Mouse (Mus musculus) layer of hippocampus, adult 9-10 months (tissue): ENCODE results near the gene Plcl2.

Experiments
- DNase-seq: peaks from one replicate; pipeline ENCODE4 v3.0.0; 2022; ENCODE audit warnings: low spot score

Gene Plcl2

DNA sequence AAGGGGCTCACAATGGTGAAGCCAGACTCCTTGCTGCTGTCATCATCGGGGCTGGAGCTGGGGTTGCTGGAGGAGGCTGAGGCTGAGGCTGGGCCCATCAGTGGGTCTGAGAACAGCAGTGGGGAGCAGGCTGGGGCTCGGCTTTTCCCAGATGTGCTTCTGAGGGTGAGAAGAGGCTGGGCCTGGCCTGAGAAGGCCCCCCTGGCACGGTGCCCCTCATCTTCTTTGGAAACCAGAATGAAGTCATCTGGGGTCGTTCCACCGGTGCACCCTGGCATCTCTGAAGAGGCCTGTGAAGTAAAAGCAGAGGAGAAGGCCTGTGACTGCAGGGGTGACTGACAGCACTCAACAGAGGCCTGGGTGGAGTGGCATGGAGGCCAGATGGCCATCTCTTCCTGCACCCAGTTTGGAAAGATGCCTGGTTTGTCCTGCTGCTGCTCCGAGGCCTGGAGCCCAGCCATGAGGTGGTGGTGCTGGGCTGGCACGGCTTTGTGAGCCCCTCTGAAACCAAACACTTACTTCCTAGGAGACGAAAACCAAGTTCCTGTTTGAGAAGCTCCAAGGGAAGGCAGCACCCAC, 226.8 kb downstream of the Plcl2 start:
- no peak for DNase-seq

DNA sequence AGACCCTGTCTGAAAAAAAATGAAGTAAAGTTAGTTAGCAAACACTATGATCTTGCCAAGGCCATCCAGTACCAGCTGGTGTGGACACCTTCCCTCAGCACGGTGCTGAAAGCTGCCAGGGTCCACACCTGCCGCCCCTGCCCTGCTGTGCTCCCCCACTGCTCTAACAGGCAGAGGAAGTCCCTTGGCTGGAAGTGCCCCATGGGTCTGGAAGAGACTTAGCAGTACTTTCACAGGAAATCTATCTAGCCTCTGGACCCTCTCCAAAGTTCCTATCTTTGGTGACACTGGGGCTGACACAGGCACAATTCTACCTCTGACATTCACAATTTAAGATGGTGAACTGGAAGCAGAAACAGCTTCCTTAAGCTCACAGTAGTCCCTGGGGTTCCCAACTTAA, 227.9 kb downstream of the Plcl2 start:
- no peak for DNase-seq
